Mouse (Mus musculus) induced T-regulatory cell, adult 2 months (primary cell): ENCODE data around the gene Trmo.
A peak's percentile ranks its signal among the peaks of the same experiment; 100 is the strongest.

ENCODE experiments used
- DNase-seq: peaks from one replicate; pipeline ENCODE4 v3.0.0-alpha.2; 2012; ENCODE audit warnings: low read depth

The Trmo gene

DNA sequence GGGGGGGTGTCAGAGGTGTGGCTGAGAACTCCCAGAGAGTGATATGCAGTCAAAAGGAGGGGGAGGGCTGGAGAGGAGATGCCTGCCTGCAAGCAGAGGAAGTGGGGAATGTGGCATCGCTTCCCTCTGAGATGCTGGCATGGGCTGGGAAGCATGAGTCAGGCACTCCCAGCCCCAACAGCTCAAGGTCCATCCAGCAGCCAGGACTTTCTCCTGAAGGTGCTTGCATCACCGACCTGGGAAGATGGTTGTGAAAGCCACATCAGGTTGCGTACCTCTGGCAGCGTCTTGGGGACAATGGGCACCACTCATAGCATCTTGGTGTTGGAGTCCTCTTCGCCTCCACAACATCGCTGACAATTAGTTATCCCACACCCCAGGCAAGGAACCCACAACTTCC is 18.8 kb downstream of the Trmo start:
- no peak for DNase-seq

DNA sequence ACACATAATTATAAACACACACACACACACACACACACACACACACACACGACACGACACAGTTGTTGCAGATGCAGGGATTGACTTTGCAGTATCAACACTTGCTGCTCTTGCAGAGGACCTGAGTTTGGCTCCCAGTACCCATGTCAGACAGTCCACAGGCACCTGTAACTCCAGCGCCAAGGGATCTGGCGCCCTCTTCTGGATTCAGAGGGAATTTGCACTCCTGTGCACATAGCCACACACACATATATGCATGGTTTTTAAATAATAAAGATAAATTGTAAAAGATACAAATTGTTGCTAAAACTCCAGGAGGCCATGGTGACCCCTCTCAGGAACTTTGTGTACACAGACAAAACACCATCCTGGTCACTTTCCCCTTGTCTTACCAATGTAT is 20.2 kb downstream of the Trmo start:
- peak; percentile 34 for DNase-seq

DNA sequence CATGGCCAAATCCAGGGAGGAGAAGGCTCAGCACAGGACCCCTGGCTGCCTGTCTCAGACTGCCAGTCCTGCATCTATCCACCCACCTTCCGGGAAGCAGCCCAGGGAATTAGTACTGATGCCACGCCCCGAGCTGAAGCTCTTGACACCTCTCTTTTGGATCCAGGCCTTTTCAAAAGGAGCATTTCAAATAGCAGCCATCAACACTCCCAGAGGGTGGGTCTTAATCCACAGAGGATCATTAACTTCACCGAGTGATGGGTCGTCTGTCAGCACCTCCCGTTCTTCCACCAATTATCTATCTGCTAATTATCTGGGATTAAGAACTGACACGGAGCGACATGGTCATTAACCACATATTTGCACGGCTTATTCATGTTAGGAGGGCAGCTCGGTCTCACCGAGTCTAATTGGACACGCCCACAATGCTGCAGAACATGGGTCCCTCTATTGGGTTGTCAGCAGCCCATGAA is 21.7 kb downstream of the Trmo start:
- no peak for DNase-seq

DNA sequence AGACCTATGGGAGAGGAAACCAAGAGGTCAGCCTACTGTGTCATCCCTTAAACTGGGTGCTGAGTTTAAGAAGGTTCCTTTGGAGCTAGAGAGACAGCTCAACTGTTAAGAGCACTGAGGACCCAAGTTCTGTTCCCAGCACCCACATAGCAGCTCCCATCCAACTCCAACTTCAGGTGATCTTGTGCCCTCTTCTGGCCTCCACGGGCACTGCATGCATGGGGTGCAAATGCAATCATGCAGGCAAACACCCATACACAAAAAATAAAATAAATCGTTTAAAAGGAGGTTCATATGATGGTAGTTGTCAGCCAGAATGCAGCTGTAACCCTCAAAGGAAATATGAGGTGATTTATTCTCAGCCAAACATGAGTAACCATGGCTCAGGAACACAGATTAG is 24.9 kb downstream of the Trmo start:
- DNase-seq = no peak

DNA sequence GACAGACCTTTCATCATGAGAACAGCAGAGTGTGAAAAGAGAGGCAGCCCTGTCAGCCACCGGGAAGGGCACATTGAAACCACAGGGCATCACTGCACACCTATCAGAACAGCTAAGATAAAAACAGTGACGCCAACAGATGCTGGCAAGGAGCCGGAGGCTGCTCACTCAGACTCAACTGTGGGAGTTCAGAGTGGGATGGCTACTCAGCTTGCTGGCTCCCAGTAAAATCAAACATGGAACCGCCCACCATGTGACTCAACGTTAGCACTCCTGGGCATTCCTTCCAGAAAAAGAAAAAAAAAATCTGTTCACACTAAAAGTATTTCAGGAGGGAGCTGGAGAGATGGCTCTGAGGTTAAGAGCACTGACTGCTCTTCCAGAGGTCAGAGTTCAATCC is 28.0 kb downstream of the Trmo start:
- no peak for DNase-seq

DNA sequence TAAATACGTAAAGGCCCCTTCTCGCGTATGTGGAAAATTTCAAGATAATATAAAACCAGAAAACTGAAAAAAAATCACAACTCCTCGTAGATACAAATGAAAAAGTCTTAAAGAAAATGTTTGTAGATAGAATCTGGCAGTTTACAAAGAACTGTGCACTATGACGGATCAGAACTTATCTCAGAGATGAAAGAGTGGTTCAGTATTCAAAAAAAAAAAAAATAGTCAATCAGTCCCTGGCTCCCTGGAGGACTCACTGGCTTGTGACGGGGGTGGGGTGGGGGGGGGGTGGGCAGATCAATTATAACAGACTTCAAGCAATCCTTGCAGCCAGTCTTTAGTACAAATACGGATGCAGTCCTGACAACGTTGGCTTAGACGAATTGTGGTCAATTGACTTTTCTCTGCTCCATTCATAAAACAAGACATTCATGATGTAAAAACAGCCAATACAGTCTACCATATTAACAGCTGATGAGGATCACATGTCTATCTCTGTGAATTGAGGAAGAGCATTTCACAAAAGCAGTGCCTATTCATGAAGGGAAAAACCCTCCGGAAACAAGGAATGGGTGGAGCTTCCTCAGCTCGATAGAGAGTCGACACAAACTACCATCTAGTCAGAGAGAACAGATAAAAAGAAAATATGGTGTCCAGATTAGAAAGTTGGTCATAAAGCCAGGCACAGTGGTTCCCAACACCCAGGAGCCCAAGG is 29.5 kb downstream of the Trmo start:
- DNase-seq = peak; percentile 66

DNA sequence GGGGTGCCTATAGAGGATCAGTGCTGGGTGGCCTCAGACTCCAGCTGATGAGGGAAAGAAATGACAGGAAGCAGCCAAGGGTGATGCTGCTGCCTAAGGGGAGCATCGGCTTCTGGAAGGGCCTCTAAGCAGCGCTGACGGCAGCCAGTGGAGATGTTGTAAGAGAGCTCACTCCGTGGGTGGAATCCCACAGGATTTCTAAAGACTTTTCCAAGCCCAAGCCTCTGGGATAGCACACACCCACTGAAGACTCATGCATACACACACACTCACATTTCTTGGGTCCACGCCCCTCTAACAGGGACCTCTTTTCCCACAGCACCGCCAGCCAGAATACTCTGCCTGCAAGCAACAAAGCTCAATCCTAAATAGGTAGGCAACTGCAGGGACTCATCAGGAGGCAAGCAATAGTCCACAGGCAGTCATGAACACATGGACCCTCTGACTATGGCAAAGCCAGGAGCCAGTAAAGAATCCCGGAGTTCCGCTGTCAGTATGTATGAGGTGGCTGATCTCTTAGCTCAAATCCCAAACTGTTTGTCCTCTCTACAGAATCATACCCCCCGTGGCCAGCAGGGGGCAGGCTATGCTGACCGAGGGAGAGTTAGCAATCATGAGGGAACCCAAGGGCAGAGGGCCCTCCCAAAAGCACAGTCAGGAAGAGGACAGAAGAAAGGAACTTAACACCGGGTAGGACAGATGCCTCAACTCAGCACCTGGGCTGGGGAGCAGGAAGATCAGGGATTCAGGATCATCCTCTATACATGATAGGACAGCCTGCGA is 32.7 kb downstream of the Trmo start:
- DNase-seq = peak; percentile 77

DNA sequence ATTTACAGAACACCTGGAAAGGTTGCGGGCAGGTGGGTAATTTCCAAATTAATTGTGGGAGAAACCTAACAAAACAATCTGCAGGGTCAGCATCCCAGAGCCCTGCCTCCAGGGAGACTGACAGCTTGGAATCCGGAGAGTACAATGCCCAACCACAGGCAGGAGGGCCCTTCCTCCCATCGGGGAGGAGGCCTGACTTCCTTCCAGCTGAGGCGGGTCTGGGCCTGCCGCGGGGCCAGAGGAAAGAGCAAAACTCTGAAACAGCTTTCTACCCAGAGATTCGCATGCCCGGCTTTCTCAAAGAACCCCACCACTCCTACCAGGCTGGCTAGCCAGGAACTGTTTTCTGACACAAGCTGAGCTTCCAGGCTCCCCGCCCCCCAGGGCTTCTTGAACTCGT is 36.2 kb downstream of the Trmo start:
- DNase-seq = no peak

DNA sequence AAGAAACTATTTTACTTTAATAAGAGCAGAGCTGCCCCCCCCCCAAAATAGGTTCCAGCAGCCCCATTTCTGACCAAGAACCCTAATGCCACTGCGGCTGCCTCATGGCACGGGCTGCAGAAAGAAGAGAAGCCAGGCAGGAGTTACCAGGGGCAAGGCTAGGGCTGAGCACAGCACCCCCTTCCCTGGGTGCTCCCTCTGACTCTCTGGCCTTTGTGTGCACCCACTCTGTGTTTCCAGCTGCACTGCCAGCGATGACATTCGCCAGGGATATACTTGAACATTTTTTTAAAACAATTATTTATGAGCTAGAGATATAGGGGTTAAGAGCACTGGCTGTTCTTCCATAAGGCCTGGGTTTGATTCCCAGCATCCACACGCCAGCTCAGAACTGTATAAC is 39.7 kb downstream of the Trmo start:
- DNase-seq = no peak

DNA sequence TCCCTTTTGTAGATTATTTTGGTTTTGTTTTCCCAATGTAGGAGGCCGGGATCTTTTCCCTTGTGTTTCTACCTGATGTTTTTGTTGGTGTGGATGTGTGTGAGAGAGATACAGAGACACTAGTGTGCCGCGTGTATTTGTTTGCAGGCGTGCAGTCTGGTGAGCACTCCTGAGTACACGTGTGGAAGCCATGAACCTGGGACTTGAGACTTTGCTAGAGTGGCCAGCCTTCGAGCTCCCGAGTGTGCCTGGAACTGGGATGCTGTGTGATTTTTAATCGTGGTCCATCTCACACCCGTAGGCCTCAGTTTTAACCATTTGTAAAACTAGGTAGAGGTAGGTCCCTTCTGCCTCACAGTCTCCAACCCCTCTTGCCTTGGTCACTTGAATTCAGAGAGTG is 40.3 kb downstream of the Trmo start:
- no peak for DNase-seq

DNA sequence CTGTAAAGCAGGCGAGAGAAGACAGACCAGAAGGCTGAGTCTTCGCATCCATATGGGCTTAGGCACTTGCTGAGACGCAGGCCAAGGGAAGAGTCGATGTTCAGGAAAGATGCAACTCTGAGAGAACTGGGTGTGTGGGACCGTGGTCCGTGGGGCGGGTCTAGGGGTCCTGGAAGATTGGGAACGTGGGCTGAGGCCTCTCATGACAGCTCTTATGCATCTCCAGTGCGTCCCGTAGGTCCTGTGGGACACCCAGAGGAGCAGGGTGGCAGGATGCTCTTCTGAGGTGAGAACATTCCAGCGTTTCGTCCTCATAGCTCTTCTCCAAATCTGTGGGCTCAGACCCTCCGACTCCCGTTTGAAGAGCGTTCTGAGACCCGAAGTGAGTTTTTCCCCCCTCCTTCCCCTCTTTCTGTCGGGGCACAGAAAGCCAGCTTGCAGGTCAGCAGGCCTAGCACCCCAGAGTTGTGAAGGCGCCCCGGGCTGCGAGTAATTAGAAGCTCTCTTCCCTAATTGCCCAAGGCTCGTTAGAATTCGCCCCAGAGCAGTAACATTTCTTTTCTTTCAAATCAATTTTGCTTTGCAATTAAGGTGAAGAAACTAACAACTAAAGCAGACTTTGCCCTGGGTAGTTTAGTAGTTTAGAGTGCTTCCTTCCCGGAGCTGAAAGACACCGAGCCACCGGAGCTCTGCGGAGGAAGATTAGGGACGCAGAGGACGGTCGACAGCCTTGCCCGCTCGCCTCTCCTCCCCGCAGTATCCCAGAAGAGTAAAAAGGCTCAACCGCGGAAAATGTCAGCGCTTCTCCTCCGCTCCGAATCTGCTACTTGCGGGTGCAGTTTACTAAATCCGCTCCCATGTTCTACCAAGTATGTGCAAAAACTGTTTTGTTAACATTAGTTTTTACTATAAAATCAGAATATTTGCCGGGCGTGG is 41.4 kb downstream of the Trmo start:
- no peak for DNase-seq

DNA sequence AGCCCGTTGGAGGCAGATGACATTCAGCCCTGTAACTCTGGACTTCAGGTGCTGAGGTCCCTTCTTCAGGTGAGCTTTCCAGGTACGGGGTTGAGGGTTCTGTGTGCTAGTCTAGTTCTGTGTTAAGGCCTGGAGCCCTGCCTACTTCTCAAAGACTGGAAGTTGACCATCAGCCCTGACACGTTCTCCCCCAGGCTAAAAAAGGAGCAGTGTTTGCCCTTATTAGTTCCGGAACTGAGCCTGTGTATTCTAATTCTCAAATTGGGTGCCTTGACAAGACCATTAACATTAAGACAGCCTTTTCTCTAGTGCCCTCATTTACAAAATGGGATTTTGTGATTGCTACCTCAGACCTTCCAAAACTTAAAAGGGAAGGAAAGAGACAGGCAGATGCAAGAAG is 42.1 kb downstream of the Trmo start:
- DNase-seq = no peak

DNA sequence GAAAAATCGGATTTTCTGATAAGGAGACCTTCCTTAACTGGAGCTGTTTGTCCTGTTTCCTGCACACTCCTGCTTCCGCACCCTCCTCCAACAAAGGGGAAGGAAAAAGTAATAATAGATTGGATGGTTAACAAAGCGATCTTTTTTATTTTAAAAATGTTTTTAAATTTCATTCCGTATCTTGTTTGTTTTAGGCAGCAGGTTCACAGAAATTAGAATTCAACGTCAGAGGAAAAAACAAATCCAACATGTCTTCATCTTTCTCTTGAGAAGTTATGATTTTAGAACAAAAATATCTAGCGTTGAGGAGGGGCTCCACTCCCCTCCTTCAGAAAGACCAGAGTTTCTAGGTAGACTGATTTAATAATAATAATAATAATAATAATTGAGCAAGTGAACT is 43.0 kb downstream of the Trmo start:
- DNase-seq = no peak

DNA sequence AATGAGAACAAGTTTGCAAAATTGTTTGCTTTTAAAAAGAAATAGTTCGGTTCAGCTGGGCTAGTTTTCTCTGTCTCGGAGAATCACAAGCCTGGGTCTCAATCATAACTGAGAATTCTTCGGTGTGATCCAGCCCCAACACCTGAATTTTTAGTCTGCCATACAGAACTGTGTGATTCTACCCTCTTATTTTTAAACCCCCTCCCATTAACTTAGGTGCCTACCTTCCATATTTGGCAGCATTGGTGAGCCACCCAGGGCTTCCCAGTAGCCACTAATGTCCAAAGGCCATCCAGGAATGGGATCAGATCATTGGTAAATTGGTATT is 43.5 kb downstream of the Trmo start:
- no peak for DNase-seq

DNA sequence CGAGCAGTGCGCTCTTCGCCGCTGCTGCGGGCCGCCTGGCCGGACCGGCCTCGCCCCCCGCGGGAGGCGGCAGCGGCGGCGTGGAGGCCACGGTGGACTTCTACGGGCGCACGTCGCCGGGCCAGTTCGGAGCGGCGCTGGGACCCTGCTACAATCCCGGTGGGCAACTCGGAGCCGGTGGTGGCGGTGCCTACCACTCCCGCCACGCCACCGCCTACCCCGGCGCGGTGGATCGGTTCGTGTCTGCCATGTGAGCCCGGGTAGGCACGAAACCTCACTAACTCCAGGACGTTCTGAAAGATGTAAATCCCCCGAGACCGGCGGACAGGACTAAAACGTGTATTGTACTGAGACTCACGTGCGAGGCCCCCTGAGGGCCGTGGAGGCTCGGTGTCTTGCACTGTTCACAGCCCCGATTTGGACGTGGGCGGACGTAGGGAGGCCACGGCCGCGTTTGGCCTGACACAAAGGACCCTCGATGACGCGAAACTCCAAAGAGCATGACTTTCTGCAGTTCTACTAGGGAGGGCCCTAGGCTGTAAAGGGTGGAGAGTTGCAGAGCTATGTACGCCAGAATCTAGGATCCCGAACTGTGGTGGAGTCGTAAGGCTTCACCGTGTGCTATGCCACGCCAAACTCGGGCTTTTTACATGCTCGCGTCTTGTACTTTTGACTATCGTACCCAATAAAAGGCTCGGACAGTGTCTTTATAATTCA is 44.0 kb downstream of the Trmo start:
- DNase-seq = no peak

DNA sequence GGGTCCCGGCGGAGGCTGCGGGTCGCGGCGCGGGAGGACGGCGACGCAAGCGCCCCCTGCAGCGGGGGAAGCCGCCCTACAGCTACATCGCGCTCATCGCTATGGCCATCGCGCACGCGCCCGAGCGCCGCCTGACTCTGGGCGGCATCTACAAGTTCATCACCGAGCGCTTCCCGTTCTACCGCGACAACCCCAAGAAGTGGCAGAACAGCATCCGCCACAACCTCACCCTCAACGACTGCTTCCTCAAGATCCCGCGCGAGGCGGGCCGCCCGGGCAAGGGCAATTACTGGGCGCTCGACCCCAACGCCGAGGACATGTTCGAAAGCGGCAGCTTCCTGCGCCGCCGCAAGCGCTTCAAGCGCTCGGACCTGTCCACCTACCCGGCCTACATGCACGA is 44.9 kb downstream of the Trmo start:
- peak; percentile 55 for DNase-seq

DNA sequence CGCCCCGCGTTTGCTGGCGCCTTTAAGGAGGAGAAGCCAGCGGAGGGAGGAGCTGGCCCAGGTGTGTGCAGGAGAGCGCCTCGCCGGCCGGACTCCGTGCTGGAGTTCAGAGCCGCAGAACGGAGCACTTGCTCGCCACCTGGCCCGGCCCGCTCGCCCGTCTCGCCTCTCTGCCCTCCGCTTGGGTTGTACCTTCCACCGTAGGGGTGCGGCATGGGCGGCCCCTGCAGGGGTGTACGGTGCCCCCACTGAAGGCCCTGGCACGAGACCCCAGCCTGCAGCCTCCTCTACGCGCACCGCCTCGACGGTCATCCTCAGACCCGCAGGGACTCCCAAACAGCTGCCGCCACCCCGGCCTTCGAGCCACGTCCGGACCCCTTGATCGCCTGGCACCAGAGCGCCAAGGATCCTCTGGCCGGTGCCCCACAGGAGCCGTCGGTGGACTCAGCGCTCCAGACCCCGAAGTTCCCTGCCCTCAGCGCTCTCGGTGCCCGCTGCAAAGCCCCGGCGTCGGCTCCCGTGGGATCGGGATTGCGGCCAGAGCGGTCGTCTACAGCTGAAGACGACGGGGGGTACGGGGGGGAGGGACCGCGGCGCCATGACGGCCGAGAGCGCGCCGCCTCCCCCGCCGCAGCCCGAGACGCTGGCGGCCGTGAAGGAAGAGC is 45.5 kb downstream of the Trmo start, which contains the start of gene Foxe1:
Gene Foxe1 (plus strand): TSS at position 14 of the 665 bp plus-strand sequence.
- no peak for DNase-seq

DNA sequence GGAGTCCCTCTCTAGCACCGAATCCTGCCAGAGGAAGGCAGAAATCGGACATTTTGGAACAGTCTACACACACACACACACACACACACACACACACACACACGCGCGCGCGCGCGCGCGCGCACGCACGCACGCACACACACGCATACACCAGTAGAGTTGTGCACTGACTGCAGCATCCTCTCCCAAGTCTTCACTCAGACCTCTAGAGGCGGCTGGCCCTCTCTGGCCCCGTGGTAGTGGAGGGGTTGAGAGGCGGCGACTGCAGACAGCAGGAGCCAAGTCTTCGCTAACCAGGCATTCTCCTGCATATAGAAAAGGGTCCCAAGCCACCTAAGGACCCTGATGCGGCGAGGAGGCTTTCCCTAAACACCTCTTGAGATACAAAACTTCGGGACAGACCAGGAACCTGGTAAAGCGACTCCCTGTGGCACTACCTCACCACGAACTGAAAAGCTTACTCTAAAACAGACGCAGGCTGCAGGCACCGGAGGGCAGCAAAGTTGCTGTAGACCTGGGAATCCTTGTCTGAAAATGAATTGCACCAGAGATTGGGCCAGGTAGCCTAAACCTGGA is 46.4 kb downstream of the Trmo start:
- DNase-seq = peak; percentile 29

DNA sequence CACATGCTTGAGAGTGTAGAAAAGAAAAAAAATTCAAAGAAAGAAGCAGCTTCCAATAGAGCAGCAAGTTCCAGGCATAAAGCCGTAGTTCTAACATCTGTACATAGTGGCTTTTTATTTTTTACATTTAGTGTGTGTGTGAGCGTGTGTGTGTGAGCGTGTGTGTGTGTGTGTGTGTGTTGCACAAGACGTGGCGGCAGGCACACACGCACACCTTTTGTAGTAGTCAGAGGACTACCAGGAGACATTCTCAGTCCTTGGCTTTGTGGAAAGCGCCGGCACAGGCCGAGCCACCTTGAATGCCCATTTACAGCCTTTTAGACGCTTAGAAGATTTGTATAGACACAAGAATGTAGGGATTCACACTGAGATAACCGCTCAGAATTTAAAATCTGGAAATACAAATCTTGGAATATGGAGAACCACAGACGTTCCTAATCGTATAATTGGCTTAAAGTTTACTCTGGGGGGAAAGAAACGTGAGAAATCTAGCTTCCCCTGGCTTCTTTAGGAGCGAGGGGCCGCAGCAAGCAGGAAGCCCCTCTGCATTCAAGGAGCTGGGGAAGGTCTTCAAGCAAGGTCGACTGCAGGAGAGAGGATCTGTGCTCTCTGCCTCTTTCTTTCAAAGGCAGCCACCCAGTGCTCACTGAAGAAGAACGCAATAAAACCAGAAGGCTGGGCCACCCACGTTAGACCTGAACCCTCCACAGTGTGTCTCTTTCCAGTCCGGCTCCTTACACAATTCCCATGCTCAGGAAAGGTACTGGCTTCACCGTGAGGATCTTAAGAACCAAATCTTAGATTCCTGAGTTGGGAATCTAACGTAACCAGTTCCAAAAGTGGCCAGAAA is 47.2 kb downstream of the Trmo start:
- no peak for DNase-seq

DNA sequence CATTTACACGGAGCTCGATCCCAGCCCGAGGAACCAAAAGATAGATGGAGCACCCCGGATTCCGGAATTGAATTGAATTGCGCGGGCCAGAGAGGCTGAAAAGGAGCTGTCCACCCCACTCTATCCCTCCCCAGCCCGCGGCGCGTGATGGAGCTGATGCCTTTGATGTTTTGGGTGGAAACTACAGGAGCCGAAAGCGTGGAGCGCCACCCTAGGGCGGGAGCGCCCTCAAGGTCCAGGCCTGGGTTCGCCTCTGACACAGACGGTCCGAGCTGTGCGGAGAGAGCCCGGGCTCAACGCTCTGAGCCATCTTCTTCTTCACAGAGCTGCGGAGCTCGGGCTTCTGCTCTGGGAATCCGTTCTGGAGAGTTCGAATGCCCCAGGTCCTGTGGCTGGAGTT is 49.7 kb downstream of the Trmo start:
- no peak for DNase-seq
